Mouse (Mus musculus): ENCODE results near the gene Vmn2r114. TPM values are rescaled to one million over a fixed set of nuclear protein-coding genes. Genes with fewer than 3 reads are reported as not detected.
"Not testable (repeated sequence)": the region's sequence is repeated elsewhere in the genome, so short reads cannot be mapped to it uniquely, and the experiment has no call there.

Gene Vmn2r114
- polyA plus RNA-seq (2016; fragmentation: Nextera tagmentation; extraction: Ambion mirVana) = not detected in 2 replicates

- not testable (repeated sequence) for H3K4me1 ChIP-seq; H3K27me3 ChIP-seq (ENCODE audit: low read depth, poor library complexity, severe bottlenecking); DNase-seq (ENCODE audit: low spot score); H3K36me3 ChIP-seq; H3K27ac ChIP-seq (replicated peaks); H3K4me3 ChIP-seq
- peaks cover 17% of the 10 kb centered on the region for H3K9me3 ChIP-seq (replicated peaks)
- 78% methylated on average over 2 of the region's 2 CpGs for WGBS
These were observed at the start of gene Vmn2r114 for GRCm38 (mm10) chr17:23312437-23312836. TSS of gene Vmn2r114 (minus strand) at chr17:23312537.

GRCm38 (mm10) chr17:23351644-23352043, 39.3 kb upstream of the Vmn2r114 start:
- H3K36me3 ChIP-seq = no peaks in the 10 kb centered on the region
- no peaks in the 10 kb centered on the region for H3K4me1 ChIP-seq
- WGBS = 76% methylated on average over 1 of the region's 1 CpGs
- H3K27me3 ChIP-seq (ENCODE audit: low read depth, poor library complexity, severe bottlenecking) = no peaks in the 10 kb centered on the region
- no peak for DNase-seq (ENCODE audit: low spot score)
- H3K9me3 ChIP-seq (replicated peaks) = peaks cover 10% of the 10 kb centered on the region; the same call in 1 of the 2 replicates
- H3K4me3 ChIP-seq = no peak overlapping the region
- no peak overlapping the region for H3K27ac ChIP-seq (replicated peaks)

GRCm38 (mm10) chr17:23343441-23343840, 31.1 kb upstream of the Vmn2r114 start, which contains the start of gene Vmn2r115:
TSS of gene Vmn2r115 (plus strand) at chr17:23343741.
- H3K27me3 ChIP-seq (ENCODE audit: low read depth, poor library complexity, severe bottlenecking); H3K4me1 ChIP-seq; H3K9me3 ChIP-seq (replicated peaks); H3K36me3 ChIP-seq; H3K27ac ChIP-seq (replicated peaks); DNase-seq (ENCODE audit: low spot score); H3K4me3 ChIP-seq: not testable (repeated sequence)
- WGBS = 45% methylated on average over 2 of the region's 2 CpGs

- no peak overlapping the region for H3K4me3 ChIP-seq
- H3K9me3 ChIP-seq (replicated peaks) = peaks cover 54% of the 10 kb centered on the region
- no peaks in the 10 kb centered on the region for H3K36me3 ChIP-seq
- H3K4me1 ChIP-seq = no peaks in the 10 kb centered on the region
- 72% methylated on average over 6 of the region's 6 CpGs for WGBS
- H3K27me3 ChIP-seq (ENCODE audit: low read depth, poor library complexity, severe bottlenecking) = no peaks in the 10 kb centered on the region
- no peak overlapping the region for H3K27ac ChIP-seq (replicated peaks)
- no peak for DNase-seq (ENCODE audit: low spot score)
These were observed 18.3 kb upstream of the Vmn2r114 start for GRCm38 (mm10) chr17:23330657-23331056.

Other genes with a start within 250 kb of the Vmn2r114 start
- gene Zfp40, start 119.3 kb downstream of the Vmn2r114 start, polyA plus RNA-seq (2016; fragmentation: Nextera tagmentation; extraction: Ambion mirVana) = 12.8 and 16.5 TPM in 2 replicates
- gene Vmn2r115, start 31.2 kb upstream of the Vmn2r114 start, polyA plus RNA-seq (2016; fragmentation: Nextera tagmentation; extraction: Ambion mirVana) = not detected in 2 replicates
- not detected in 2 replicates for gene Vmn2r116, start 72.1 kb upstream of the Vmn2r114 start, polyA plus RNA-seq (2016; fragmentation: Nextera tagmentation; extraction: Ambion mirVana)
- gene Vmn2r117, start 167.2 kb upstream of the Vmn2r114 start, polyA plus RNA-seq (2016; fragmentation: Nextera tagmentation; extraction: Ambion mirVana) = not detected in 2 replicates